Mouse (Mus musculus): ENCODE measurements around the gene Gm9958. TPM values are rescaled to one million over a fixed set of nuclear protein-coding genes. Genes with fewer than 3 reads are reported as not detected.

The Gm9958 gene
- total and polyA plus RNA-seq, 3 experiments: 0.77 to 1.6 TPM; not detected in 1

DNA sequence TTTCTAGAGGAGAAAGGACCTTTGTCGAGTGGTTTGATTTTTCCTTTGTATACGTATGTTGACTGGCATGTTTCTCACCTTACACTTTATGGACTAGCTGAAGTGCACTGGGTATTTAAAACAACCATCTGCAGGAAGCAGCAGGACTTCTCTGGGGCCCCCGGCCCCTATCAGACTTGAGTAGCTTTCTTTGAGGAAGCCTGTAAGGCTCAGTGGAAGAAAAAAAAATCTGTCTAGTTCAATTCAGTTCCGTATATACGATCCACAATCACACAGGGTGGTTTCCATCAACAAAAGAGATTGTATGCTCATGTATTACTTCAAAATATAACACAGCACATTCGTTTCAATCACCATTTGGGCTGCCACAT is 47.9 kb downstream of the Gm9958 start:
- no peak overlapping the region for H3K4me3 ChIP-seq (ENCODE audit: control insufficient read depth in 1 of 2, insufficient read depth in 1 of 2, low read depth in 2 of 2, low read length in 2 of 2)
- TF ChIP-seq MAX (IDR thresholded peaks at IDR 0.05; ENCODE audit: low read length): no peak
- no peak for TF ChIP-seq ETS1 (IDR thresholded peaks at IDR 0.05; ENCODE audit: low read depth, low read length)
- no peak for TF ChIP-seq MXI1 (IDR thresholded peaks at IDR 0.05; ENCODE audit: low read depth, low read length)
- no peak for TF ChIP-seq CHD1 (IDR thresholded peaks at IDR 0.05; ENCODE audit: low read depth, low read length)
- TF ChIP-seq UBTF (IDR thresholded peaks at IDR 0.05; ENCODE audit: borderline replicate concordance, insufficient read depth, low read depth, low read length): no peak
- no peak for TF ChIP-seq SMC3 (IDR thresholded peaks at IDR 0.05; ENCODE audit: low read depth, low read length)
- TF ChIP-seq TCF12 (IDR thresholded peaks at IDR 0.05; ENCODE audit: low read depth, low read length): no peak
- TF ChIP-seq MEF2A (IDR thresholded peaks at IDR 0.05; ENCODE audit: extremely low read depth, insufficient replicate concordance, low read depth, low read length, poor library complexity, severe bottlenecking): no peak
- TF ChIP-seq POLR2AphosphoS2 (IDR thresholded peaks at IDR 0.05; ENCODE audit: low read length): no peak
- TF ChIP-seq BHLHE40 (IDR thresholded peaks at IDR 0.05; ENCODE audit: borderline replicate concordance, low read depth, low read length): no peak
- H3K9ac ChIP-seq (ENCODE audit: control insufficient read depth, low read depth, low read length, poor library complexity, severe bottlenecking): no peak overlapping the region
- H3K27me3 ChIP-seq (ENCODE audit: control insufficient read depth in 1 of 2, insufficient read depth in 2 of 2, low read length in 2 of 2): no peaks in the 10 kb centered on the region
- H3K36me3 ChIP-seq (ENCODE audit: control insufficient read depth in 1 of 2, insufficient read depth in 2 of 2, low read length in 2 of 2): no peaks in the 10 kb centered on the region
- no peaks in the 10 kb centered on the region for H3K79me2 ChIP-seq (ENCODE audit: control insufficient read depth, insufficient read depth, low read length, poor library complexity)
- no peak for DNase-seq (ENCODE audit: low read depth, low spot score)
- H3K27ac ChIP-seq (ENCODE audit: control insufficient read depth, low read depth, low read length): no peak overlapping the region
- no peaks in the 10 kb centered on the region for H3K9me3 ChIP-seq (replicated peaks; ENCODE audit: insufficient read depth, low read length)
- H3K4me1 ChIP-seq (ENCODE audit: control insufficient read depth in 1 of 2, insufficient read depth in 2 of 2, low read length in 2 of 2): no peaks in the 10 kb centered on the region

Other genes with a start within 250 kb of the Gm9958 start
- gene Cox18, start 143.2 kb upstream of the Gm9958 start, total RNA-seq (2012; rRNA removed): 30.0 and 34.4 TPM in 2 replicates
- 10 to 100 TPM in 1 of 2 experiments, not detected in 1; 77.0 TPM for gene Cox18, start 143.2 kb upstream of the Gm9958 start, polyA plus RNA-seq (2012; ENCODE audit: insufficient read depth in 1 of 2, insufficient read length in 2 of 2, low read depth in 1 of 2, low replicate concordance in 2 of 2, missing spikeins in 1 of 2)
- 34.6 and 37.5 TPM in 2 replicates for gene Ankrd17, start 627 bp upstream of the Gm9958 start, total RNA-seq (2012; rRNA removed)
- 10 to 100 TPM; 35.0 to 67.3 TPM for gene Ankrd17, start 627 bp upstream of the Gm9958 start, polyA plus RNA-seq (2012; ENCODE audit: insufficient read depth in 1 of 2, insufficient read length in 2 of 2, low read depth in 1 of 2, low replicate concordance in 2 of 2, missing spikeins in 1 of 2)
- gene Alb, start 93.7 kb downstream of the Gm9958 start, total RNA-seq (2012; rRNA removed): not detected in 2 replicates
- not detected for gene Alb, start 93.7 kb downstream of the Gm9958 start, polyA plus RNA-seq (2012; ENCODE audit: insufficient read depth in 1 of 2, insufficient read length in 2 of 2, low read depth in 1 of 2, low replicate concordance in 2 of 2, missing spikeins in 1 of 2)
- gene Afp, start 123.5 kb downstream of the Gm9958 start, total RNA-seq (2012; rRNA removed): 0.15 and 0.49 TPM in 2 replicates
- gene Afp, start 123.5 kb downstream of the Gm9958 start, polyA plus RNA-seq (2012; ENCODE audit: insufficient read depth in 1 of 2, insufficient read length in 2 of 2, low read depth in 1 of 2, low replicate concordance in 2 of 2, missing spikeins in 1 of 2): under 1 TPM in 1 of 2 experiments, not detected in 1; 0.39 TPM
- not detected in 2 replicates for gene Afm, start 151.7 kb downstream of the Gm9958 start, total RNA-seq (2012; rRNA removed)
- gene Afm, start 151.7 kb downstream of the Gm9958 start, polyA plus RNA-seq (2012; ENCODE audit: insufficient read depth in 1 of 2, insufficient read length in 2 of 2, low read depth in 1 of 2, low replicate concordance in 2 of 2, missing spikeins in 1 of 2): not detected
- 4.9 and 5.9 TPM in 2 replicates for gene 5830473C10Rik, start 193.9 kb downstream of the Gm9958 start, total RNA-seq (2012; rRNA removed)
- gene 5830473C10Rik, start 193.9 kb downstream of the Gm9958 start, polyA plus RNA-seq (2012; ENCODE audit: insufficient read depth in 1 of 2, insufficient read length in 2 of 2, low read depth in 1 of 2, low replicate concordance in 2 of 2, missing spikeins in 1 of 2): 1 to 10 TPM in 1 of 2 experiments, not detected in 1; 9.3 TPM